Mouse (Mus musculus): ENCODE measurements around the gene Tbxas1. TPM values are rescaled to one million over a fixed set of nuclear protein-coding genes. Genes with fewer than 3 reads are reported as not detected.
A peak's percentile ranks its signal among the peaks of the same experiment; 100 is the strongest.

The Tbxas1 gene
- total RNA-seq, 1 experiment from 2014 or later: 22.3 TPM

DNA sequence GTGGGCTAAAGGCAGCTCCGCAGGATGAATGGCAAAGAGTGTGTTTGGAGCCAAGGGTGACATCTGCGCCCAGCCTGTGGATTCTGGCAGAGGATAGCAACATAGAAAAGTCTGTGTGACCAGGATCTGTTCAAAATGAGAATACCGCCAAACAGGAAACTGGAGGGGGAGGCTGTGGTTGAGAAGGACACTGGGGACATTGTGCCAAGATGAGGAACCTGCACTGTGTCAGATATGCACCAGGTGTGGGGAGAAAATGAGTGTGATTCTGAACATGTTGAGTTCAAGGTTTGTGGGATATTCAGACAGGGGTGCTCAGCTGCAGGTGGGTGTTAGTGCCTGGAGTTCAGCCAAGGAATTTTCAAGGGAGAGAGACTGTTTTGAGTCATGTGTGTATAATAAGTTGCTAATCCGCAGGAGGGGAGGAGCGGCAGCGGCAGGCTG is 7.5 kb downstream of the Tbxas1 start:
- no peak for ATAC-seq (ENCODE audit: extremely low read depth, insufficient number of reproducible peaks, low FRiP score, poor library complexity, severe bottlenecking)

- ATAC-seq (ENCODE audit: extremely low read depth, insufficient number of reproducible peaks, low FRiP score, poor library complexity, severe bottlenecking): no peak
Observed at GRCm38 (mm10) chr6:38884482-38884881, 9.3 kb downstream of the Tbxas1 start.

GRCm38 (mm10) chr6:38885132-38885531 is 9.9 kb downstream of the Tbxas1 start:
- ATAC-seq (ENCODE audit: extremely low read depth, insufficient number of reproducible peaks, low FRiP score, poor library complexity, severe bottlenecking): no peak

DNA sequence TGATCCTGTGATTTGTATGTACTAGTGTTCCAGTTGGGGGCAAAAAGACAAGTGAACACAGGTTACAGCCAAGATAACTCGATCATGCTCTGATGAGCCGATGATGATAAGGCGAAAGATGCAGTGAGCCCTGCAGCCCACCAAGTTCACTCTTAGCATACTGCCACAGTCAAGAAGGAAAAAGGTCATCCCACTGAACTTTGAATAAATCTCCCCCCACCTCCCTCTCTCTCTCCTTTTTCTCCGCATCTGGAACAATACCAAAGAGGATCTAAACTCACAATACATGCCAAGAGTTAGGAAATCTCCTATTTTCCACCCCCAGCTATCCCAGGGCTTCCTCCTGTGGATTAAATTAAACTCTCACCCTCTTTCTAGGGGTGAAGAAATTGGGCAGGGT is 12.2 kb downstream of the Tbxas1 start:
- no peak for ATAC-seq (ENCODE audit: extremely low read depth, insufficient number of reproducible peaks, low FRiP score, poor library complexity, severe bottlenecking)

DNA sequence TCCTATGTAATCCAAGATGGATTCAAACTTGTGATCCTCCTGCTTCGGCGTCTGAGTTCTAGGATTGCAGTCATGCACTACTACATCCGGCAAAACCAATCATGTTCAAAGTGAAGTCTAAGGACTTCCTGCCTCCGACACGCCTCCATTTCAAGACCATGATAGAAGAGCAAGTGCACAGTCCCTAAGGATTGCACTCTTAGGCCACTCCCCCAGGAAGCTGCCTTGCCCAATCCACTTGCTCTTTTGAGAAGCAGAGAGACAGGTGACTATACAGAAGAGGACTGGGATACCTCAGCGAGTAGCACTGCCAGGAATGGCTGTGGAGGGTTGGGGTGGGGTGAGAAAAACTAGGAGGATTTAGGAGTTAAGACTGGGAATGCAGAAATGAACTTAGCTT is 14.0 kb downstream of the Tbxas1 start:
- no peak for ATAC-seq (ENCODE audit: extremely low read depth, insufficient number of reproducible peaks, low FRiP score, poor library complexity, severe bottlenecking)

DNA sequence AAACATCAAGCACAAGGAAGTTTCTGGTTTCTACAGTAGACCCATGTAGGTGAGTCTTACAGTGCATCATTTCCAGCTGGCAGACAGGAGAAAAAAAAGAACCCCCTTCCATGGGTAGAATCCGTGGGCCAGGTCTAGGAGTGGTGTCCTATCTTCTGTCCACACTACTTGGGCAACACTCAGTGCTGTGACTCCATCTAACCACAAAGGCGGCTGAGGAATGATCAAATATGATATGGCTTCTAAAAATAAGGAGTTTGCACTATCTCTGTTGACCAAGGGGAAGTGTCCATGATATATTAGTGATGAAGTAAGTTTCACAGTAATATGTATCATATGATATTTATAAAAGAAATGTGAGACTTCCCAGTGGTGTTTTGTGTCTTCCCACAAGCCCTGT is 16.8 kb downstream of the Tbxas1 start:
- ATAC-seq (ENCODE audit: extremely low read depth, insufficient number of reproducible peaks, low FRiP score, poor library complexity, severe bottlenecking): no peak

GRCm38 (mm10) chr6:38893615-38894014 is 18.4 kb downstream of the Tbxas1 start:
- no peak for ATAC-seq (ENCODE audit: extremely low read depth, insufficient number of reproducible peaks, low FRiP score, poor library complexity, severe bottlenecking)

GRCm38 (mm10) chr6:38900073-38900472 is 24.9 kb downstream of the Tbxas1 start:
- peak; percentile 74; the same call in 1 of the 2 replicates for ATAC-seq (ENCODE audit: extremely low read depth, insufficient number of reproducible peaks, low FRiP score, poor library complexity, severe bottlenecking)

- ATAC-seq (ENCODE audit: extremely low read depth, insufficient number of reproducible peaks, low FRiP score, poor library complexity, severe bottlenecking): no peak; the same call in 1 of the 2 replicates
Observed at GRCm38 (mm10) chr6:38900479-38901126, 25.4 kb downstream of the Tbxas1 start.

DNA sequence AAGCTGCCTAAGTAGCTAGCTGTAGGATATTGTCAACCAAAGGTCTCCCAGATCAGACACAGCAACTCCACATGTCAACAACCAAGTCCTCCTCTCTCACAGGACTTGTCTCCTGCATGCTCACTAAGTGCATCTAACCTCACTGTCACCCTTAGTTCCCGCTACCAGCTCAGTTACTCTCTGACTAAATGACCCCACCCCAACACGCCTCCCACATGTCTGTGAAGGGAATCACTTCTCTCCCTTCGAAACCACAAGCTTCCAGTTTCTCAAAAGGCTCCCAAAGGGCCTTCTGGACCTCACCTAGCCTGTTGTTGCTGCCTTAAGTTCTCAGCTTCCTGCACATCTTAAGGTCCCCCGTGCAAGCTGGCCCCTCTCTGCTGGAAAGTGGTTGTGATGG is 25.9 kb downstream of the Tbxas1 start:
- no peak for ATAC-seq (ENCODE audit: extremely low read depth, insufficient number of reproducible peaks, low FRiP score, poor library complexity, severe bottlenecking)

DNA sequence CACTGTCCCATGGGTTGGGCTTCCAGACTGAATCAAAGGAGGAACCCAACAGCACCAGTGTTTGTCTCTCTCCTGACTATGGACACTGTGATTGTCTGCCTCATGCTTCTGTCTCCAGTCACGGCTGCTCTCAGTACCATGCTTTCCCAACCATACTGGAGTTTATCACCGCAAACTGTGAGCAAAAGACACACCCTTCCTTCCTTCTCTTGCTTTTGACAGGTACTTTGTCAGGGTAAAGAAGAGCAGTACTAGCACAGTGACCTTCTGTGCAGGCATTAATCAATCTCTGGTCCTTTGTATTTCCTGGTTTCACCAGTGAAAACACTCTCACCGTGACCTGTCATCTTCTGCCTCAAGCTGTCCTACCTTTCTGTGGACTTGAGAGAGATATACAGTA is 26.4 kb downstream of the Tbxas1 start:
- ATAC-seq (ENCODE audit: extremely low read depth, insufficient number of reproducible peaks, low FRiP score, poor library complexity, severe bottlenecking): no peak

DNA sequence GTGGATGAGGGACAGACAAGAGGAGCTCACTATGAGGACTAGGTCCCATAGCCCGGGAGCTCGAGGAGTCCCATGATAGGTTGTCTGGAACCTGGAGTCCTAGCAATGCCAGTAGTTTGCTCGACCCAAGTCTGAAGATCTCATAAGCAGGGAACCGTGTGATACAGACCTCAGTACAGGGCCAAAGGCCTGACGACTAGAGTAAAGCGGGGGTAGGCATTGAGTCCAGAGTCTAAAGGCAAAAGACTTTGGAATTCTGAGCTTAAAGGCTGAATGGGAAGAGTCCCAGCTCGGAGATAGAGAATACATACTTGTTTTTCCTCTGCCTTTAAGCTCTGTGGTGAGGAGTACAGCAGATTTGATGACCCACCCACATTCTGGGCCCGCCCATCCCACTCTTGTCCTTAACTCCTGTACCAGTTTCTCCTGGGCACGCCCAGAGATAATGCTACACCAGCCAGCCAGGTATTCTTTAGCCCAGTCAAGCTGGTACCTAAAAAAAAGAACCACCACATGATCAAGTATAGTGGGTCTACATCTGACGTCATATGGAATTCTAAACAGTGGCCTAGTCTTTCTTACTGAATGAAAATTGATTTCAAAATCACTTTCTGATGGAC is 27.7 kb downstream of the Tbxas1 start:
- ATAC-seq (ENCODE audit: extremely low read depth, insufficient number of reproducible peaks, low FRiP score, poor library complexity, severe bottlenecking): no peak

DNA sequence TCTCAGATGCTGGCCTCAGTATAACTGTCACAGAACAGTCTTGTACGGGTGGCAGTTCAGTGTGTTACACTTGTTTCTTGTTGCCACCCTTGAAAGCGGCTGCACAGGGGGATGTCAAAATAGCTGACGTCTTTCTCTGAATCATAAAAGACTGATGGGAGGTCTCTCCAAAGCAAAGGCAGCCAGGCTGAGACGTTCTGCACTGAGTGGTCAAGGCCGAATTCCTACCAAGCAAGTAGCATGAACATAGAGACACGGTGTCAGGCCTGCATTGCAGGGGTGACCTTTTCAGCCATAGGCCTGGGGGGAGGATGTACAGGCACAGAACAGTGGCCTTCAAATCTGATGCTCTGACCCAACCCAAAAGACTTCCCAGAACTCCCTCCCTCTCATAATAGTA is 30.8 kb downstream of the Tbxas1 start:
- no peak for ATAC-seq (ENCODE audit: extremely low read depth, insufficient number of reproducible peaks, low FRiP score, poor library complexity, severe bottlenecking)

- ATAC-seq (ENCODE audit: extremely low read depth, insufficient number of reproducible peaks, low FRiP score, poor library complexity, severe bottlenecking): no peak
Observed at GRCm38 (mm10) chr6:38908401-38908800, 33.2 kb downstream of the Tbxas1 start.

DNA sequence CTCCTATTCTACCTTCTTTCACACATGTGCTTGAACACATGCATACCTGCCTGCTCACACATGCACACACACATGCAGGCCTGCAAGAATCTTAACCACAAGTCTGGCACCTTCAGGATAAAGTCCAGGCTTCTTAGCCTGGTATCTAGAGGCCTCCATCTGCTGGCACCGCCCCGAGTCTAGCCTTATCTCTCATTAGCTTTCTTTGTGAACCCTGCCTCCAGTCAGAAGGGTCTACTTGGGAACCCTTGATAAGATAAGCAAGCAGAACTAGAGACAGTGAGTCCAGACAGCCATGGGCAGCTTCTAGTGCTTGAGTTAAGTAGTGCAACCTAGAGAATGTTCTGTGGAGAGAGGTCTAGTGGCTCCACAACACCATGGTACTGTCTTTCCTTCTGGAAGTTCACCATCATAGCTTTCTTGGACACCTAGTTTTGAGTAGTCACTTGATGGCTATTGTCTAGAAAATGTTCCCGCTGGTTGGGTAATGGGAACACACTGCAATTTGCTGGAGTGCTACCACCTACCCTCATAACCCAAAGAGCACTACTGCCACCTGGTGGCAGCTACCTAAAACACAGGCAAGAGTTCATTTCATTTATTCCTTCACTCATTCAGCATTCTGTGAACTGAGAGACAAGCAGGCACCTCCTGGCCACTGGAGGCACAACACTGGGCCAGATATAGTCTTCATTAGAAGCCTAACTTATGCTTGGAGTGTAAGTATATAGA is 35.8 kb downstream of the Tbxas1 start:
- ATAC-seq (ENCODE audit: extremely low read depth, insufficient number of reproducible peaks, low FRiP score, poor library complexity, severe bottlenecking): peak; percentile 77

- ATAC-seq (ENCODE audit: extremely low read depth, insufficient number of reproducible peaks, low FRiP score, poor library complexity, severe bottlenecking): no peak
Observed at GRCm38 (mm10) chr6:38912121-38912660, 37.0 kb downstream of the Tbxas1 start.

GRCm38 (mm10) chr6:38912845-38913244 is 37.6 kb downstream of the Tbxas1 start:
- no peak for ATAC-seq (ENCODE audit: extremely low read depth, insufficient number of reproducible peaks, low FRiP score, poor library complexity, severe bottlenecking)

DNA sequence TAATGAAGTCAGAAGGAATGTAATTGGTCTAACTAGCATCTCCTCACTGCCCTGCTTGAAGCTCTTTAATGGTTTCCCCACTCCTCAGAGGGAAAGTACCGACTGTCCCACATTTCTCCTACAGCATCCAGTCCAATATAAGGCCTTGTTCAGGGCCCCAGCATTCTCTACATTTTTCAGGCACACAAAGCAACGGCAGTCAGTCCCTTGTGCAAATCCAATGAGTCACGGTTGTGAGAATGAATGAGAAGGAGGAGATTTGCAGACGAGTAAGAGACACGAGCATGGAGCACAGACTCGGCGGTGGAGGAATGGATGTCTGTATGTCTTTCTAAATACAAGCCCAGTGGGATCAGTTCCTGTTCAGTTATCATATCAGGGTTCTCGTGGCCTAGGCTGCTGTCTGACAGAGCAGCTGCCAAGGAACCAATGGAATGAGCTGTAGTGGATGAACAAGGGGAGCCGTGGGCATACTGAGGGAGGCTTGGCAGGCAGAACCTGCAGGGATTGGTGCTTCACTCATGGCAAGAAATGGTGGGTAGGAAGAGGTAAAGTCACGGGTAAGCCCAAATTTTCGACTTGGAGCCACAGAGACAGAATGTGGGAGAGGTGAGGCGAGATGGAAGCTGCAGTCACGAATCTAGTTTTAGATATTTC is 38.3 kb downstream of the Tbxas1 start:
- no peak for ATAC-seq (ENCODE audit: extremely low read depth, insufficient number of reproducible peaks, low FRiP score, poor library complexity, severe bottlenecking)

- no peak for ATAC-seq (ENCODE audit: extremely low read depth, insufficient number of reproducible peaks, low FRiP score, poor library complexity, severe bottlenecking)
Observed at GRCm38 (mm10) chr6:38914181-38914580, 39.0 kb downstream of the Tbxas1 start.

Measured in neutrophil, adult 5-6 weeks (primary cell).